Mouse (Mus musculus) Patski (cell line): ENCODE results near the gene Sparcl1. TPM values are rescaled to one million over a fixed set of nuclear protein-coding genes. Genes with fewer than 3 reads are reported as not detected.

Source experiments
- ATAC-seq: fragments of 100-300 bp; one replicate; pipeline ENCODE4 v1.8.0; 2021
- CTCF ChIA-PET: fragments of 350-600 bp; sonication (Branson Sonifier 250); formaldehyde crosslinking; loops from one replicate; lab custom pipeline; 2022; ENCODE audit warnings: inconsistent platforms; lab: Charles Lee
- POLR2A ChIA-PET: fragments of 350-600 bp; sonication (Branson Sonifier 250); formaldehyde crosslinking; loops from one replicate; lab custom pipeline; 2022; ENCODE audit warnings: antibody characterized with exemption, inconsistent platforms; lab: Charles Lee
- DNase-seq: peaks from one replicate; pipeline ENCODE4 v3.0.0-alpha.2; 2011; ENCODE audit warnings: low read depth, low spot score
- H3K27me3 ChIP-seq: fragments of 371-371 bp; one replicate; pipeline ENCODE4 v1.5.1; 2021
- CTCF ChIP-seq: fragments of 100-300 bp; IDR thresholded peaks from one replicate; pipeline ENCODE4 v1.5.1; 2021
- in situ Hi-C: fragments of 300-500 bp; cut with MboI; formaldehyde crosslinking; loops from 3 replicates; pipeline ENCODE4 v1.11.1; 2018; ENCODE audit warnings: low pct_unique_long_range_greater_than_20kb, mixed read lengths
- polyA plus RNA-seq: library from polyadenylated mRNA; unstranded; gene quantifications from one replicate; pipeline ENCODE4 v1.2.3, GENCODE M21; 2021

The Sparcl1 gene
- polyA plus RNA-seq, 1 experiment from 2014 or later = not detected

DNA sequence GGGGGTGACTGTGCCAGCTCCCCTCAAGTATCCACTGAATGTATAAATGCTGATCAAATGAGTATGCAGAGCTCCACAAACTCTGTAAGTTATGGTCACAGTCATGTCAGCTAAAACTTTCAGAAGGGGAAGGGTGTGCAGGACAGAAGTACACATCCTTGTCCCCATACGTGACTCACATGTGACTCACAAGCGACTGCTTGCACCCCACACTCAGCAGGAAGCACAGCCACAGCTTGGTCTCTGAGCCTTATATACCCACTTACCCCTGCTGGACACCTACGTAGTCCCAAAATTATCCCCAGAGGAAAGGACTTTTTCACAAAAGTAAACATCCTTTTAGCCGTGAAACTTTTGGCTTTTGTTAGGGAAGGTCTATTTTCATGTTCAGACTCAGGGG is 20.2 kb upstream of the Sparcl1 start:
- in situ Hi-C loops = loop anchor here (5.0 to 10.0 kb wide), 2 partner anchors 204 to 311 kb away; no protein-coding TSS in a partner anchor
- ChIA-PET POLR2A (no interaction called here), CTCF (interaction anchor here (1.5 kb wide), 1 partner anchor 9 kb away, joined by 5 read pairs; no protein-coding TSS in a partner anchor)
- DNase-seq = no peak
- TF ChIP-seq CTCF = no peak
- no peak for ATAC-seq
- peaks cover 6% of the 10 kb centered on the region for H3K27me3 ChIP-seq

DNA sequence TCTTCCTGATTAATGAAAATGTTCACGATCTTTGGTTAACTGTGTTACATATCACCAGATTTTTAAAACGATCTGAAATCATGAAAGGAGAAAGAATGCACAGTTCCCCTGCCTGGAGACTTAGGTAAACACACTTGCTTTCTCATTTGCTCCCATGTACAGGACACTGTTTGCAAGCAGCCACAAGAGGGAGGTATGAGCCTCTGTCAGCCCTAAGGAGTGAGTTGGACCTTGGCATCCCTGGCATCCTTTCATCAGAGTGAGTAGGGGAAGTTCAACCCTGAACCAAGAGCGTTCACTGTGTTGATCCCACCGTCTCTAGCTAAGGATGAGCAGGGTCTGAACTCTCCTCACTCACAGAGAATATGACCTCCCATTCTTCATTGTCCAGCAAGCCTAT is 18.0 kb upstream of the Sparcl1 start:
- peaks cover 3% of the 10 kb centered on the region for H3K27me3 ChIP-seq
- in situ Hi-C loops = loop anchor here (5.0 to 10.0 kb wide), 2 partner anchors 206 to 313 kb away; no protein-coding TSS in a partner anchor
- ChIA-PET CTCF (no interaction called here), POLR2A (no interaction called here)
- TF ChIP-seq CTCF = peak; percentile 67
- DNase-seq = no peak
- ATAC-seq = peak; percentile 57

DNA sequence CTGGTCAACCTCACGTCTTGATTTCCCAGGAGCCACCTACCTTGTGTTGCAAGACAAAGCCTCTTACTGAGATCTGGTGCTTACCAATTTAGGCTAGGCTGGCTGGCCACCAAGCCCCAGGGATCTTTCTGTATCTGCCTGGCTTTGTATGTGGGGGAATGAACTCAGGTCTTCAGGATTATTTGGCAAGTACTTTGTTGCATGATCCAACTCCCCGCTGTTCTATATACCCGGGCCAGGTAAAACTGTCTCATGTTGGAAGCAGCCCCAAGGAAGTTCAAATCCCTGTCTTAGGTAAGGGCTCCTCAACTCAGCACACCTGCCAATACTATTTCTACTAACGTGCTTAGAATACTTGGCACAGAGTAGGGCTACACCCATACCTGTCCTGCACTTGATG is 17.4 kb upstream of the Sparcl1 start:
- POLR2A ChIA-PET = no interaction called here
- H3K27me3 ChIP-seq = peaks cover 3% of the 10 kb centered on the region
- TF ChIP-seq CTCF = no peak
- in situ Hi-C loops = loop anchor here (5.0 to 10.0 kb wide), 2 partner anchors 206 to 314 kb away; no protein-coding TSS in a partner anchor
- DNase-seq (no peak), ATAC-seq (no peak)
- CTCF ChIA-PET = no interaction called here

DNA sequence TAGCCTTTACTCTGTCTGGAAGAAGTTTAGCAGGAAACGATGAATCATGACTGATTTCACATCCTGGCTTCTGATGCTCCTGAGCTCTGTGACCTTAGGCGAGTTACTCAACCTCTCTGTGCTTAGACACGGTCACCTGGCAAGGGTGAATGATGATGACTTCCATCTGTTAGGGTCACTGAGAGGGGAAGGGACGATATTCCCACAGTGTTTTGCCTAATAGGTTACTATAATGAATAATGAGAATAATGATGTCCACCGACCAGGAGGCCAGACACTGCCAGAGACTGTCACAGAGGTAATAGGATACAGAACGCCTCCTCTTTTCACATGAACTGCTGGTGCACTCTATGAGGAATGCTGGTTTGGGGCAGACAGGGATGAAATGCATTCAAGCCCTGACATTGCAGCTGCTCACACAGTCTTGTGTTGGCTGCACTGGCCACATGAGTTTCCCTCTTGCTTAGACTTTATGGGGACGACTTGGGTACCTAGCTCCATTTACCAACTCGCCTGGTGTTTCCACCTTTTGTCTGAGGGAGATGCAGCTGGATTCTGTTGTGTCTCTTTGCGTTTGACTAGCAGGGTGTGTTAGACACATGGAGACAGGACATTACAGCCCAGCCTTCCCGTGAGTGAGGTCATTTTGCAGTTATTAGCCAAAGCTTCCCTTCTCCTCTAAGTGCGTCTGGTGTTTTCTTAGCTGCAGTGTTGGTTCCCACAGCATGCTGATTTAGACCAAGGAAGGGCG is 14.9 kb upstream of the Sparcl1 start:
- TF ChIP-seq CTCF = no peak
- ATAC-seq (no peak), DNase-seq (no peak)
- in situ Hi-C loops = no loop called here
- H3K27me3 ChIP-seq = peaks cover 3% of the 10 kb centered on the region
- ChIA-PET POLR2A (no interaction called here), CTCF (no interaction called here)

DNA sequence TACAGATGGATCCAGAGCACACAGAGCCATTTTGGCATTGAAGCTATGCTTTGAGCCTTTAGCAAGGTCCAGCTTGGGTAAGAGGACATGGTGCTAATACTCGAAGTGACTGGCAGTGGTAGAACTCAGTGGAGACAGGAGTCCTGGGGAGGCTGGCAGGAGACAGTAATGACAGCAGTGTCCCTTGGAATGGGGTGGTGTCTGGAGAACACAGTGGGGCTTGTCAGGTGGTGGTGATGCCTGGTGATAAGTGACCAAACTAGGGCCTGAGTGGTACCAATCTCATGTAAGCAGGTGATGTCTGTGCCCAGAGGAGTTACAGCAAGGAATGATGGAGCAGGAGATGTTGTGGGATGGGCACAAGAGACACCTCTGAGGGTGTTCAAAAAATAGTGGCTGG is 13.8 kb upstream of the Sparcl1 start:
- ATAC-seq = no peak
- in situ Hi-C loops = no loop called here

DNA sequence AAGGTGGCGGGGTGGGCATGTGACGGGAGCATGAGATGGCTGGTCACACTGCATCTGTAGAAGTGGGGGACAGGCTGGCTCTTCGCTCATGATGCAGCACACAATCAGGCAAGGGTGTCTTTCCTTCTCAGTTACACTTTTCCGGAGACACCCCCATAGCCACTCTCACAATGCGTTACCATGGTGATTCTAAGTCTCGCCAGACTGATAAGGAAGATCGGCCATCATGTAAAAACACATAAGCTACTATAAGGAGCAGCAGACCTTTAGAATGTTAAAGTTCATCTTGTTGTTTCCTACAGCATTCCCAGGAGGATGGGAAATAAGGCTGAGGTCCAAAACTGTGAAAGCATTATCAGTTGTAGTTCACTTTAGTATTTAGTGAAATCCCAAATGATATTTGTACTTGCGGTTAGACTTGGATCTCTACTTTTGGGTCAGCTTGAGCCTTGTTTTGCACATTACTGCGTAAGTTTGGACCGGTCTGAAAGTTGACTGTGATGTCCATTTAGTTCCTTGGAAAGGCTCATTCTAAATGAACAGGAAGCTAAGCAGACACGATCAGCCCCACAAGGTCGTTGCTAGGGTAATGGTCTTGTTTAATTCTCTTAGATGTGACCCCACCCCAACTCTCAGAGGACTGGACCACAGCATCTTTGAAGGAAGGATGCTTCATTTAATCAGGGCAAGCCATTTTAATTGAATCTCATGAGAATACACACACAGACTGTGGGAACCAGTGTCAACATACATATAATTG is 13.2 kb upstream of the Sparcl1 start:
- H3K27me3 ChIP-seq = peaks cover 3% of the 10 kb centered on the region
- in situ Hi-C loops = no loop called here
- CTCF ChIA-PET = no interaction called here
- ATAC-seq (no peak), DNase-seq (no peak)
- no peak for TF ChIP-seq CTCF
- POLR2A ChIA-PET = no interaction called here

More for the DNA sequence above, 13.8 kb upstream of the Sparcl1 start:
- POLR2A ChIA-PET = no interaction called here
- peaks cover 3% of the 10 kb centered on the region for H3K27me3 ChIP-seq
- DNase-seq = no peak
- TF ChIP-seq CTCF = no peak
- CTCF ChIA-PET = no interaction called here

DNA sequence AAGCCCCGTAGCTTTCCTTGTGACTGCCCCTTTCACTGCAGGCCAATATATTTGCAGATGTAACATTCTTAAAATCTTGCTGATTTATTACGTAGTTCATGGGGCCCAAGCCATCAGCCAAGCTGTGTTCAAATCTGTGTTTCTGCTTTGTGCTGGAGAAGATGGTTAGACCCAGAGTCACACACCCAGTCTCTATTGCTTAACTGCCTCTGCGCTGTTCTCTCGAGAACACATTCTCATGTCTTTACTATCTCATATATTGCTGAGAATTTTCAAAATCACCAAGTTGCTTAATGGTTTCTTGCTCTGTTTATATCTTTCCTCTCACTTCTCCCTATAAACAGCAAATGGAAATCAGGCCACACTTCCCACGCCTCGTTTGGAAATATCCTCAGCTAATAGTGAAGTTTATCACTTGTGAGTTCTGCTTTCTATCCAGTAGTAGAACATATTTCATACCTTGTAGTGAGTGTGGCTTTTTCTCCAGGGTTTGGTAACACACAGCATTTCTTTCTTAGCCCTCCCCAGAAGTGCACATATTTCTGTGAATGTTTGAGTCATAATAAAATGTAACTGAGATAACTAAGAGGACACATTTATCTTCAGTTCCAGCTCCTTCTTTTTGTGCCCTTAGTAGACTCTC is 10.6 kb upstream of the Sparcl1 start:
- no peak for ATAC-seq
- POLR2A ChIA-PET = no interaction called here
- TF ChIP-seq CTCF = no peak
- no peak for DNase-seq
- in situ Hi-C loops = no loop called here
- H3K27me3 ChIP-seq = peaks cover 1% of the 10 kb centered on the region
- CTCF ChIA-PET = no interaction called here

DNA sequence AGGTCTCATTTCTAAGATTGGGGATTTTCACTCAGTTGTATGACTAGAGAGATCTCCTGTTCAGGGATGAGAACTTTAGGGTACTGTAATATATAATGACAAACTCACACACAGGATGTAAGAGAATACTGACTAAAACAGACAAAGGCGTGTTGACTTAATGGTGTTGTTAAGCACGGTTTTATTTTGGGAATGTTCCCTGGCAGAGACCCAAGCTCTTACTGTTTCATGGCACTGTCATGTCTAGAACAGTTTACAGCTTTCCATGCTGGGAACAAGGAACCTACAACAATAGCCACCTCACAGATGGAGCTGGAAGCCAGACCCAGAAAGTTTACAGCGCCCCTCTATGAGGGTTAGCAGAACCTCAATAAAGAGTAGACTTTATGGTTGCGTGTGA is 2.4 kb upstream of the Sparcl1 start:
- H3K27me3 ChIP-seq = peaks cover 3% of the 10 kb centered on the region
- in situ Hi-C loops = no loop called here
- DNase-seq (no peak), ATAC-seq (no peak)
- ChIA-PET CTCF (no interaction called here), POLR2A (no interaction called here)
- no peak for TF ChIP-seq CTCF

DNA sequence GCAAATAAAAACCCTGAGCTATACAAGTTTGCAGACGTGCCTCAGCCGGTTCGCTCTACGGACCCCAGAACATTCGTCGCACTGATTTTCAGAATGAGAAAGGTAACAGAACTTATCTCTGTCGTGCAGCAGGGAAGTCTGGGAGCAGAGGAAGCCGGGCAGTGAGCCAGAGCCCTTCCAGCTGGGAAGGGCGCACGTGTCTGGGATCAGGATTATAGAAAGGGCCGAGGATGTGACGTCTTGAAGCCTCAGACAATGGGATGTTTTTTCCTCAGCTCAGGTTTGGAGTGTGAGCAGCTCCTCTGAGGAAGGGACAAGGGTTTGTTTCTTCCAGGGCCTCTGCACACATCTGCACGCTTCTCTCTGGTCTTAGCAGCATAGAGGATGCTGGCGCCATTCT is 1.6 kb upstream of the Sparcl1 start:
- CTCF ChIA-PET = no interaction called here
- no peak for DNase-seq
- no peak for TF ChIP-seq CTCF
- no peak for ATAC-seq
- peaks cover 3% of the 10 kb centered on the region for H3K27me3 ChIP-seq
- in situ Hi-C loops = no loop called here
- POLR2A ChIA-PET = no interaction called here

DNA sequence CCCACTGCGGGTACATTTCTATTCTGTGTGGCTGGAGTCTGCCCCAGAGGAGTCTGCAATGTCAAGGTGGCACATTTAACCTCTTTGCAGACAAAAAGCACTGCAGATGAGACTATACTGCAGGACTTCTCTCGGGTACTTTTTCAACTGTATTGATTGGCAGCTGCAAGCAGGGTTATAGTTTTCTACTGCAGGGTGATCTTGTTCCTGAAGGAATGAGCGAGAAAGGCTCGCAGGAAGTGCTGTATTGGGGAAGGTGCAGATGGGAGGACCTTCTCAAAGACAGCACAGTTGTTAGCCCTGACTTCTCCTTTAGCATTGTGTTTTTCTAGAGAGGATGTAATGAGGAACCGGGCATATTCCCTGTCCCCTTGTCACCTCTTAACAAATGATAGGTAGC is 1.0 kb downstream of the Sparcl1 start:
- in situ Hi-C loops = no loop called here
- CTCF ChIA-PET = no interaction called here
- ATAC-seq = no peak
- POLR2A ChIA-PET = no interaction called here
- no peak for DNase-seq
- TF ChIP-seq CTCF = no peak
- peaks cover 3% of the 10 kb centered on the region for H3K27me3 ChIP-seq
